Mouse (Mus musculus) kidney, postnatal 25 days (tissue): ENCODE data around the gene Neu3.
A peak's percentile ranks its signal among the peaks of the same experiment; 100 is the strongest.

Experiments used
- DNase-seq, 2 experiments: peaks; one replicate each; pipeline ENCODE4 v3.0.0; 2021; ENCODE audit warnings: mixed read lengths in 2 of 2

Gene Neu3

GRCm38 (mm10) chr7:99828083-99828570, at the start of gene Neu3:
TSS of gene Neu3 (minus strand) at chr7:99828417.
- peak; percentile 96 to 97 for DNase-seq

- DNase-seq = peak; percentile 70 to 91
Observed at GRCm38 (mm10) chr7:99876345-99876744, 48.1 kb upstream of the Neu3 start.

DNA sequence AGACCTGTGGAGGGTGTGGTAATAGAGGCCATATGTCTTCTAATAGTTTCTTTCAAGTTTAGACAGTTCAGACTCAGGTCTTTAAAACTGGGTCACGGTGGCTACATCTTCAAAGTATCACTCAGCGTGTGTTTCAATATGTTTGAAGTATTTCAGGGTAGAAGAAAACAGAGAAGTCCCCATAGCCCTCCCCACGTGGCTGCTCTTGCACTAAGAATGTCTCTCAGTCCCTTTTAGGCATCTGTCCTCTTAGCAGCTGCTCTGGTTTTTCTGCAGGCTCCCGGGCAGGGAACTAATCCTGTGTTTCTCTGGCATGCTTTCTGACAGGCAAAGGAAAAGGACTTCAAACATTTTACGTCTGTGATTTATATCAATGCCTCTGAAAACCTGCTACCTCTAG, 47.7 kb upstream of the Neu3 start:
- DNase-seq = no peak

GRCm38 (mm10) chr7:99873965-99874364, 45.7 kb upstream of the Neu3 start:
- no peak for DNase-seq

- no peak for DNase-seq
Observed at GRCm38 (mm10) chr7:99869296-99869695, 41.1 kb upstream of the Neu3 start.

DNA sequence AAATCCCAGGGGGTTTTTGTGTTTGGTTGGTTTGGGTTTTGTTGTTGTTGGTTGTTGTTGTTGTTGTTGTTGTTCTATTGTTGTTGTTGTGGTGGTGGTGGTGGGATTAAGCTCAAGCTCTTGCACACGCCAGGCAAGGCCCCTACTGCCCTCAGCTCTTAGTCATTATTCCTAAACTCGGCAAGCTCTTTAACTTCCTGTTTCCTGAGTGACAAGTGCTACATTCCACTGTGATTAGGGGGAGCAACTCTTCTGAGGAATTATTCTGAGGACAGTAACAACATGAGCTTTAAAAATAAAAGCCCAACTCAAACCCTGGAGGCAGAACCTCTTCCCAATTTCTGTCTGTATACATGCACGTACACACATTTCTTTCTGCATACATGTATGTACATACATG, 37.0 kb upstream of the Neu3 start:
- no peak for DNase-seq

DNA sequence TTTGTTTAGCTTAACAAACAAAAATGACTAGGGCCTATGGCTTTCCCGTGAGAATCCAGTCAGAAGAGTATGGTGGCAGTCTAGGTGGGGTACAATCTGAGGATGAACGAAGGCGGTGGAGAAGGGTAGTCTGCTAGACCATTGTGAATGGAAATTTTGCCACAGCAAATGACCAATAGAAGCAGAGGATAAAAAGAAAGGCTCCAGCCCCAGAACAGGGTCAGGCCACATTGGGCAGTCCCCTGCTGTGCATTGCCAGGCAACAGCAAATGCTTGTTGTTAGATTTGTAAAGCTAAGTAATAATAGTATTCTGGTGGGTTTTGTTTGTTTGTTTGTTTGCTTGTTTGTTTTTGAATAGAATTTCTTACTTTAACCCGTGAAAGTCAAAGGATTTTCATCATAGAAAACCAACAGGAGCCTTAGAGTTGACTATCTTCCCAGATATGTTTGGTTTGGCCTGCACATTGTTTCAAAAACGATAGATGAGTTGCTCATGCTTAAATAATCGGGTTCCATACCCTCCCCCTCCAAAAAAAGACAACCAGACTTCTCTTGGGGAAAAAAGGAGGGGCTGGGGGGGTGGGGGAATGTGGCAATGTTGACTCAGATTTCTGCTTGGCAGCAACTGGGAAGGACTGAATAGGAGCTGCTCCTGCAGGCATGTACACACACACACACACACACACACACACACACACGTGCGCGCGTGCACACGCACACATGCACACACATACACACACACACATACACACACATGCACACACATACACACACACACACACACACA, 36.2 kb upstream of the Neu3 start:
- no peak for DNase-seq

DNA sequence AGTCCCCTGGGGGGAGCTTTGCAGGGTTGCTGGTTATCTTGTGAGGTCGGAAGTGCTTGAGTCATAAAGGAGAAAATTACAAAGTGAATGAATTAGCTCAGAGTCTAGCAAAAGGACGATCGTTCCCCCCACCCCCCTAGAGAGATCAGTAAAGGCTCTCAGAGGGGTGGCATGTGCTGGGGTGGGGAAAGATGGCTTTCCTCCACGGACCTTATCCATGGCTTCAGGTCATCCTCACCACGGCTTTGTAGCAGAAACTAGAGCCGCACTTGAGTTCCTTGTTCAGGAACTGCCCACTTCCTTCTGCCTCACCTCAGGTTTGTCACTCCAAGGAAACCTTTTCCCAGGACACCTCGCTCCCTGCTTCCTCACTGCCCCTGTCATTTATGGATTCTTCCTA, 35.1 kb upstream of the Neu3 start, which contains the start of gene Spcs2:
Gene Spcs2, minus strand, starts transcription at position 101 of the 400 bp plus-strand sequence.
- no peak for DNase-seq

DNA sequence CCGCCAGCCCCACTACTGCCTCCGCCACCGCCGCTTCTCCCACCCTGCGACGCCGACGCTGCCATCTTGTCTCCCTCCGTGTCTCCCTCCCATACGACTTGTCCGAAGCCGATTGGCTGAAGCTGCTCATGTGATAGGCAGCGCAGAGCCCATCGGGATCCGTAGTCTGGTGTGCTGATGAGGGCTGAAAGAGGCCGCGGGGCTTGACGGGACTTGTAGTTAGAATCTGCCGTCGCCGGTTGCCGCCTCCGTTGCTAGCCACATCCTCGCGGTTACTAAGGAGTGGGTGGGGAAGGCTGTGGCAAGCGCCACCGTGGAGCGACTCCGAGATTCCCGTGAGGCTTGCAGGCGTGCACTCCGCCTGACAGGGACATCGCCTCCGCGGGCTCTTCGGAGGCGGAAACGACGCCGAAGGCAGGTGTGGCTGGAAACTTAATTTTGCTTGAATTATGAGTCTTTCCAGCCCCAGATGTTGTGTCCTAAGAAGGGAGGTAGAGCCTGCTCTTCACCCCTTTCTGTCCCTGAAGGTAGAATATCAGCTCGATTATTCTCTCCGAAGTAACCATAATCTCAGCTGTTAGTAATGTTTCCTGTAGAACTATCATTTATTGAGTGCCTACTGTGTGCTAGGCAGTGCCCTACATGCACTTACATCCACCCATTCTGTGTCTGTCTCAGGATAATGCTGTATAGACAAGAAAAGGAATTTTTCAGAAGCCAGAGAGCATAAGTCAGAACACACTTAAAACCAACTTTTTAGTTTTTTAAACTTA, 30.8 kb upstream of the Neu3 start, which contains the start of gene Xrra1:
Gene Xrra1, plus strand, starts transcription at position 304 of the 773 bp plus-strand sequence.
- peak; percentile 98 to 99 for DNase-seq

- DNase-seq = no peak
Observed at GRCm38 (mm10) chr7:99858175-99858812, 30.1 kb upstream of the Neu3 start.

DNA sequence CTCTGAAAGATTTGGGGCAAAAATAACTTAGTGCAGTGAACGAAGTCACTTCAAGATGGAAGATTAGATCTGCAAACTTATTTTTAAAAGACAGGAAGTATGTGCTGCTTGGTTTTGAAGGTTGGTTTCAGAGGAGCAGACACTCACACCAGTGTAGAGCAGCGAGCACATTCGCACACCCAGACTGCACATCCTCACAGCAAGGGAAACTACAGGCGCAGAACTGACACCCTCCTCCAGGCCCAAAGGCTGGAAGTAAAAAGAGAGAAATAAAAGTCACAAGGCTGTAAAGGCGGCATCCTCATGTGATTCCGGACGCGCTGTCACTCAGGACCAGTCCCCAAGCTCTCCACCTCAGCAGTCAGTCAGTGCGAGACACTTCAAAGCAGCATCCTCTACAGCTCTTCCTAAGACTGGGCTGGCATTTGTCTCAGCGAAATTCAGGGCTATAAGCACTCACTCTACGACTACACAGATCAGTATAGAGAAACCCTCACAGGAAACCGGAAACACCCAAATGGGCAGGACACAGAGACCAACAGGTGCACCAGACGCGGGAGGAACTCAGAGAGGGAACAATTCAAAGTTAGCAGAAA, 28.1 kb upstream of the Neu3 start:
- no peak for DNase-seq

DNA sequence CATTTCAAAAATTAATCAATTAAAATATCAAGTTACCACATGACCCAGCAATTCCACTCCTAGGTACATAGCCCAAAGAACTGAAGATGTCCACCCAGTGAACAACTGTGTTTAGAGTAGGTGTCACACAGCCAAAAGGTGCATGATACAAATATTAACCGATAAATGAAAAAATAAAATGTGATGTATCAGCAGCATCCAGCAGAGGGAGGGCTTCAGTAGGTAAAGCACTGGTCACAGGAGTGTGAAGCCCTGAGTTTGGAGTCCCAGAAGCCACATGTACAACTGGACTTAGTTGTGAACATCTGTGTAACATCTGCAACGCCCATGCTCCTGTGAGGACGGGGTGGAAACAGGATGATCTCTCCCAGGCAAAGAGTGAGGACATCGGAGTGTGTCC, 26.1 kb upstream of the Neu3 start:
- DNase-seq = no peak

- no peak for DNase-seq
Observed at GRCm38 (mm10) chr7:99853350-99853749, 25.1 kb upstream of the Neu3 start.

DNA sequence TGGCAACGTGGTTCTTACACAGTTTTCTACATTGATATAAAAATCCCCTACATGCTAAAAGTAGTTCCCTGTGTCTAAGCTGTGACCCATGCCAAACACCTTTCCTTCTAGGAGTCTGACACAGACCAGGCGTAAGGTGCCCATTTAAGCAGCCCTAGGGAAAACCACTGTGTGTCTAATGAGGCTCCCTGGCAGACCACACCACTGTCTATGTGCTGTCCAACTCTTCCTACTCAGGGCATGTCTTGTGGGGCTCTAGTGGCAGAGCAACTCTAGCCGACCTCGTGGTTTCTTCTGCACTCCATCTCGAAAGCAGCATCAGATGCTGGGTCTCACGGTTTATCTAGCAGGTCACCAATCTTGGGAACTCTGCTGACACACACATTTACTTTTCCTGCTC, 23.4 kb upstream of the Neu3 start:
- no peak for DNase-seq

DNA sequence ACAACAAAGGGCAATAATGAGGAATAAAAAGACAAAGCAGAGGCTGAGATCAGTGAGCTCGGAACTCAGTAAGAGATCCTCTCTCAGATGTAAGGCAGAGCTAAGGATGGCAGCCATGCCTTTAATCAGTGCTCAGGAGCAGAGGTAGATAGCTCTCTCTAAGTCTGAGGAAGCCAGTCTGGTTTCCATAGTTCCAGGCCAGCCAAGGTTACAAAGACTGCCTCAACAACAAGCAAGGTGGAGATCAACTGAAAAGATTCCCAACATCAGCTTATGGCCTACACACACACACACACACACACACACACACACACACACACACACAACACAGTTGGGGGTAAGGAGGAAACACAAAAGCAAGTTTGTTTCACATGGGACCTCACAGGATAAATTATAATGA, 22.9 kb upstream of the Neu3 start:
- DNase-seq = no peak

DNA sequence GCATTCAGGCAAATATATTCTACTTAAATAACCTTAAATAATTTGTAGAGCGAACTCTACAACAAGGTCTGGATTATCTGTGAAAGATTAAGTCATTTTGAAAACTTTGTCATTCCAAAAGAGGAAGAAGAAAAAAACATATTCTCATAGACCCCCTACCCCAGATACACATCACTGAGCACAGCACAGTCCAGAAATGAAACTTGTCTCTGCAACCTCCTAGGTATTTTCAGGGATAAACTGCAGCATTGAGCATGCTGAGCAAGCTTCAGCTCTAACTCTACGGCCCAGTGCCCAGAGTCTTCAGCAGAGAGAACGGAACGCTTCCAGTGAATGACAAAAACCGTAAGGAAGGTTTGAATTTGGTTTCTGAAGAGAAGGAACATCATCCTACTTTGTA, 22.3 kb upstream of the Neu3 start:
- no peak for DNase-seq

DNA sequence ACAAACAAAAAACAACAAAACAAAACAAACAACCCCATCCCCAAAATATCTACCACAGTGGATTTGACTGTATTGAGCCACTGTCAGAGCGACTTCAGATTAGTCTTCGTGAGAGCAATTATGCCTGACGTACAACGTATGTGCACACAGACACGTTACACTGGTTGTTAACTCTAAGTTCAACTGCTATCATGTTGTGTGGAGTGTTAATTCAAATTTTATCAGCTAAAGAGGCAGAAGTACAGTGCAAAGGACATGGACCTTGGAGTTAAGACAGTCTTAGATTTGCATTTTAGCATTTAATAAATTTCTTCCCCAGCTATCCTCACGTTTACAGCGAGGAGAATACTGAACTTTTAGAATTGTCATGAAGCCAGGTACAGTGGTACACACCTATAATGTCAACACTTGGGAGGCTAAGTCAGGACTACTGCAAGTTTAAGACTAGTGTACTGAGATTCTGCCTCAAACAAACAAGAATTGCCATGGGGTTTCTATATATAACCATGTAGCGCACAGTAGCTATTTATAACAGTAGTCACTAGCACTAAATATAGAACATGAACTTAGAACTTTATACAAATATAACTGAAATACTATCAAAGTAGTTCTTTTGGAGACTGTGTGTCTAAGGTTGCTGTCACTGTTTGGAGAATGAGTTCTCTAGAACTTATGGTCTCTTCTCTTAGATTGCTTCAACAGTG, 17.5 kb upstream of the Neu3 start:
- DNase-seq = no peak

DNA sequence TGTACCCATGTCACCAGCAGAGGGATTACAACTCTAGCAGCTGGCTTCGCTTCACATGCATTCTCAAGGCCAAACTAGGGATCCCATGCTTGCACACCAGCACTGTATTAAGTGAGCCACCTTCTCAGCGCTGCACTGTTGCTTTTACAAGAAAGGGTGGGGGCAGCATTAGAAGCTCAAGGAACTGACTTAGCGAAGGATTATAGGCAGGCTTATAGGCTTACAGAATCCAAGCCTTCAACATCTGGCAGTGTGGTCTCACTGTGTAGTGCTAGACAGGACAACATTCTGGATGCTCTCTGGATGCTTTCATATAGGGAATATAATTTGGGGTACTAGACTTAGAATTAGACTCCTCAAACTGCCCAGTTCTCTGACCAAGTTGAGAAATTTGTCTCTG, 10.0 kb upstream of the Neu3 start:
- no peak for DNase-seq

GRCm38 (mm10) chr7:99837358-99838071, 9.3 kb upstream of the Neu3 start:
- no peak for DNase-seq

DNA sequence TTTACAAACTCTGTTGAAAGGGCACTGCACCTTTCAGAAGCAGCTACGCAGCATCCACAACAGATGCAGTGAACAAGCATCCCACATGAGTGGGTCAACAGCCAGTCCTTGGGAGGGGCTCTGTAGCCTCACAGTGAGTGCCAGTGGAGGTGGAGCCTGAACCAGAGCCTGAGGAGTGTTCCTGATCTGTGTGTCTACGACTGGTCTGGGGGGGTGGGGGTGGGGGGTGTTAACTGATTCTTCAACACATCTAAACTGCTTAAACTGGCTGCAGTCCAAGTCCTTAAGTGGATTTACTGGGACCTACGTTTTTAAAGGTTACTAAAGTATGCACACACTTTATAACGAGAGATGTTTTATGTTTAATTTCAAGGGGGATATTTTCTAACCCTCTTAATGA, 8.6 kb upstream of the Neu3 start:
- no peak for DNase-seq

GRCm38 (mm10) chr7:99834314-99834853, 6.2 kb upstream of the Neu3 start:
- DNase-seq = no peak
